Mouse (Mus musculus) midbrain, embryonic 16.5 days (tissue): ENCODE measurements at regions not wholly inside any gene's neighbourhood (a gene's known extent, or its start where the extent isn't known, plus 50 kb on each side); places are given as distances from the start of the nearest gene placed in this dataset.

ENCODE experiments used
- ATAC-seq: fragments of 200-750 bp; cut with Nextera tagmentation; 2 replicates; pipeline ENCODE4 v1.8.0; 2017; ENCODE audit warnings: moderate TSS enrichment
- H3K27ac ChIP-seq: fragments of 300-500 bp; sonication (generic); 2 replicates; pipeline ENCODE4 v1.5.1; 2014; ENCODE audit warnings: mild to moderate bottlenecking, low read length, mixed read lengths
- H3K27me3 ChIP-seq: fragments of 300-500 bp; sonication (generic); 2 replicates; pipeline ENCODE4 v1.6.1; 2014; ENCODE audit warnings: low read depth, low read length, mixed read lengths; ENCODE audit not compliant: control insufficient read depth, insufficient read depth
- H3K36me3 ChIP-seq: fragments of 300-500 bp; sonication (generic); 2 replicates; pipeline ENCODE4 v1.6.1; 2014; ENCODE audit warnings: mild to moderate bottlenecking, low read length, moderate library complexity, mixed read lengths; ENCODE audit not compliant: control insufficient read depth, insufficient read depth
- H3K4me1 ChIP-seq: fragments of 300-500 bp; sonication (generic); 2 replicates; pipeline ENCODE4 v1.6.1; 2014; ENCODE audit warnings: mild to moderate bottlenecking, low read length, mixed read lengths; ENCODE audit not compliant: control insufficient read depth, insufficient read depth
- H3K4me2 ChIP-seq: fragments of 300-500 bp; sonication (generic); 2 replicates; pipeline ENCODE4 v1.6.1; 2014; ENCODE audit warnings: mild to moderate bottlenecking, low read length, mixed read lengths
- H3K4me3 ChIP-seq: fragments of 300-500 bp; sonication (generic); 2 replicates; pipeline ENCODE4 v1.5.1; 2014; ENCODE audit warnings: low read depth, mild to moderate bottlenecking, low read length, moderate library complexity, mixed read lengths
- H3K9ac ChIP-seq: fragments of 300-500 bp; sonication (generic); 2 replicates; pipeline ENCODE4 v1.6.1; 2014; ENCODE audit warnings: low read depth, low read length, mixed read lengths
- H3K9me3 ChIP-seq: fragments of 300-500 bp; sonication (generic); replicated peaks from 2 replicates; pipeline ENCODE4 v1.6.1; 2014; ENCODE audit warnings: mild to moderate bottlenecking, low read length, mixed read lengths; ENCODE audit not compliant: control insufficient read depth, poor library complexity, severe bottlenecking
- WGBS: fragments of 180-500 bp; shearing (Covaris S2); extraction: QIAGEN DNeasy Blood & Tissue Kit; methylation state at CpG from one replicate; pipeline ENCODE4 v1.1.7; 2014; 5-methylcytosine and 5-hydroxymethylcytosine counted together

DNA sequence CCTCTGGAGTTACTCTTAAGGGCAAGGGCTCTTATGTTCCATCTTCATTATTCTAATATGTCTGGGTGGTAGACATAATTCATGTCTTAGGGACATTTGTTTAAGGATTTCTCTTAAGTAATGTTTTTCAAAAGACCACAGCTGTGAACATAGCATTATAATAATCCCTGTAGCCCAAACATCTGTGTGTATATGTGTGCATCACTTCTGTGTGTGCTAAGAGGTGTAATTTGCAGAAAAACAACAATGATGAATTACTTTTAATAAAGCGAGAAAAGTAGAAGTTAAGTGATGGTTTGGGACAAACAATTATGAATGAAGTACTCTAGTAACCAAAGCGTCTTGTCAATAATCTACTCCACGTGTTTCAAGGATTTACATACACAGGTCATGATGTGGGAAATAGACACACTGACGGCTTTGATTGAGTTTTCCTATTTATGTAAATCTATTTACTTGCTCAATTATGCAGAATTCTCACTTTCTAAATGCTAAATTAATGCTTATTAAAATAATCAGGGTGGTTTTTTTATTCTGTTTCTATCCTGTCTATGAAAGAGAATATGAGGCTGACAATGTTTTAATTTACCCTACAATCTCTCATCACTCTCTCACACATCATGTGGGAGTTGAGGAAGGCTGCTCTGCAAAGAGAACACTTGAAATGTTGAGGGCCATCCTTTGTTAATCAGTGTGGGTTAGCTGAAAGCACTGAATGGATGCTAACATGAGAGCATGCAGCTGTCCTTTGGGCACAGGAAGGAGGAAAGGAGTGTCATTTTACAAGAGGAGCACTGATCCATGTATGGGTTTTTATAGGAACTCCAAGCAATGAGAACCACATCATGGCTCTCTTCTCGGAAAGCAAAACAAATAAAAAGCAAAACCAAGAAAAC lies 477.8 kb upstream of the Slc8a1 start:
- no peak for ATAC-seq
- Histone ChIP-seq H3K4me2 (no peak overlapping the region), H3K27ac (no peak overlapping the region), H3K36me3 (no peaks in the 10 kb centered on the region), H3K27me3 (no peaks in the 10 kb centered on the region), H3K4me1 (no peaks in the 10 kb centered on the region), H3K9ac (no peak overlapping the region), H3K9me3 (no peaks in the 10 kb centered on the region), H3K4me3 (no peak overlapping the region)
- 73% methylated on average over 5 of the region's 5 CpGs for WGBS

DNA sequence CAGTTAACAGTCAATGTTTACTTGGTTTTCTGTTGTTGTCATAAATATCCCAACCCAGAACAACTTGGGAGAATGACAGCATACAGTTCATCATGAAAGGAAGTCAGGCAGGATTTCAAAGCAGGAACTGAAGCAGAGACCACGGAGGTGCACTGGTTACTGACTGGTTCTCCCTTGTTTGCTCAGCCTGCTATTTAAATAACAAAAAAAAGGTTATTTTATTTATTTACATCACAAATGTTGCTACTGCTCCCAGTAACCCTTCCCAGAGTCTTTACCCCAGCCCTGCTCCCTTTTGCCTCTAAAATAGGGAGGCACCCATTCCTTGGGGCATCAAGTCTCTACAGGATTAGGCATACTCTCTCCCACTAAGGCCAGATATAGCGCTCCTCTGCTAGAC lies 461.8 kb upstream of the Slc8a1 start:
- no peak overlapping the region for H3K4me3 ChIP-seq

DNA sequence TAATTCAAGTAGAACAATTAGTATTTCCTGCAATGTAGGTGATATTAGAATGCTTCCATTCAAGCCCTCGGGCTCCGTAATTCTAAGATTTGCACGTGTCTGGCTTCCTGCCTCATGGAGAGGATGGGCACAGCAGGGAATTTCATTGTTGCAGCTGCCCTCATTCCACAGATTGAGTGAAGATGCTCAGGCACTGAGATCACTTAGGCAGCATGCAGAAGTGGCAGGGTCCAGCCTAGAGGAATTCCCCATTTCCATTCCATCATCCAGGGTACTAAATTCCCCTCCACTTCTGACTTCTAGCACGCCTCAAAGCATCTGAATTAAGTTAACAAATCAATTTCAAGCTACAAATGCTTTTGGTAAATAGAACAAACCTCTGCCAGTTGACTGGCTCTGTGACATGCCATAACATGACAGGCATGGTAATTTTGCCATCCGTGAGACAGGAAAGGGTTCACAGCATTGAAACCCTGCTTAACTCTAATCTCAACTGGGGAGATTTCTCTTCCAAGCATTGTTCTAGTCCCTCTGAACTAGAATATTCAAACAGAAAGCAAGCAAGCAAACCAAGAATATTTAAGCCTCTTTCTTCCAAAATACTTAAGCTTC lies 461.0 kb upstream of the Slc8a1 start:
- Histone ChIP-seq H3K4me1 (peaks cover 4% of the 10 kb centered on the region; the same call in 1 of the 2 replicates), H3K4me3 (no peak overlapping the region), H3K27ac (no peak overlapping the region), H3K9ac (no peak overlapping the region), H3K36me3 (no peaks in the 10 kb centered on the region), H3K9me3 (no peaks in the 10 kb centered on the region), H3K4me2 (no peak overlapping the region), H3K27me3 (no peaks in the 10 kb centered on the region; the same call in none of the 2 replicates)
- ATAC-seq = peak; percentile 85
- 12% methylated on average over 5 of the region's 5 CpGs for WGBS

More for the DNA sequence above, 461.8 kb upstream of the Slc8a1 start:
- no peaks in the 10 kb centered on the region for H3K9me3 ChIP-seq
- H3K27ac ChIP-seq = no peak overlapping the region
- no peak overlapping the region for H3K4me2 ChIP-seq
- H3K27me3 ChIP-seq = no peaks in the 10 kb centered on the region; the same call in 1 of the 2 replicates
- no peak overlapping the region for H3K9ac ChIP-seq
- peaks cover 4% of the 10 kb centered on the region; the same call in 1 of the 2 replicates for H3K4me1 ChIP-seq
- no peak for ATAC-seq
- 55% methylated on average over 2 of the region's 2 CpGs for WGBS
- no peaks in the 10 kb centered on the region for H3K36me3 ChIP-seq

DNA sequence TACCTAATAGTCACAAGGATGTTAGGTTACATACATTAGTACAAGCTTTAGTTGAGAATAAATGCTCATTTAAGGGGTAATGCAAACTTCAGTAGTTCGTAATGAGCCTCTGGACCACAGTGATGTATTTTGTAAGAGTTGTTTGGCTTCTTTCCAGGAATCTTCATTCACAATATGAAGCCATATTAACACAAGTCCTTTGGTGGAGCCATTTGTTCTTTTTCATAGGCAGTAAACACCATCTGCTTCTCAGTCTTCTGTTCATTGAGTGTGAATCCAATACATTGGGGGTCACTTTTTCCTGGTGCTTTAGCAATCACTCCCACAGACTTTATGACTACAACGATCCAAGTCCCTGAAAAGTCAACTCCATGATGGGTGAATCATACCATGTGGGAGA lies 446.1 kb upstream of the Slc8a1 start:
- Histone ChIP-seq H3K36me3 (no peaks in the 10 kb centered on the region), H3K9ac (no peak overlapping the region), H3K4me1 (no peaks in the 10 kb centered on the region), H3K4me3 (no peak overlapping the region), H3K27ac (no peak overlapping the region), H3K4me2 (no peak overlapping the region), H3K9me3 (no peaks in the 10 kb centered on the region), H3K27me3 (no peaks in the 10 kb centered on the region)
- ATAC-seq = no peak
- 84% methylated on average over 2 of the region's 2 CpGs for WGBS

DNA sequence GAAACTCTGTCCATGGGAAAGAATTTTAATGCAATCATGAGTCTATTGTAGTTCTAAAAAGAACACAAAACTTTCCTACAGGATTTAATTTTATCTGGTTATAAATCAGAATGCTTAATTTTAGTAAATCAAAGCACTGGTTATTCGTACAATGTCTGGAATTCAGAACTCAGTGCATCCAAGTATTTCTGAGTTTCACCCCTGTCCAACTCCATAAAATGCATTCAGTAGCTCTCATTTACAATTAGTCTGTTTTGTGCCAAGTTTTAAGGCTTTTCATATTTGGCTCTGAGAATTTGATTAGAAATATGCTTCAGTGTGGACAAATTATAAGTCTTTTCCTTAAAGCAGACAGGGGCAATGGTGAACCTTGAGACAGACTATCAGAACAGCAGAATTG lies 433.0 kb upstream of the Slc8a1 start:
- Histone ChIP-seq H3K9me3 (no peaks in the 10 kb centered on the region), H3K4me2 (no peak overlapping the region), H3K27ac (no peak overlapping the region), H3K9ac (no peak overlapping the region), H3K36me3 (no peaks in the 10 kb centered on the region), H3K4me3 (no peak overlapping the region), H3K4me1 (no peaks in the 10 kb centered on the region), H3K27me3 (no peaks in the 10 kb centered on the region)
- 90% methylated on average over 1 of the region's 1 CpGs for WGBS
- no peak for ATAC-seq

DNA sequence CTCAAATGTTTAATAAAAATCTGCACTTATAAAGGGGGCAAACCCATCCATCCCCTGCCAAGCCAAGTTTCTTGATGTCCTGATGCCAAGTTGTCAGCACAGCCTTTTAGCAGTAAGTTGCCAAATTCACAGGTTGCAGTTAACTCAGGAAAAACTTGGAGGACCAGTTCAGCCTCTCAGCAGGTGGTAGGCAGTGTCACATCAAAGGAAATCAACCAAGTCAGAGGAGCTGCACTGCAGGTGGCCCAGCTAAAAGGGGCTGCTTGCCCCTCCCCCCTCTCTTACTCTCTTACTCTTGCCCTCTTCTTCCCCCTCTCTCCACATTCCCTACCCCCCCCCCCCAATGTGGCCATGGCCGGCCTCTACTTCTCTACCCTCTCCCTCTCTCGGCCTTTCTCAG lies 415.3 kb upstream of the Slc8a1 start:
- ATAC-seq = no peak
- WGBS = 63% methylated on average over 1 of the region's 2 CpGs
- no peaks in the 10 kb centered on the region for H3K9me3 ChIP-seq

DNA sequence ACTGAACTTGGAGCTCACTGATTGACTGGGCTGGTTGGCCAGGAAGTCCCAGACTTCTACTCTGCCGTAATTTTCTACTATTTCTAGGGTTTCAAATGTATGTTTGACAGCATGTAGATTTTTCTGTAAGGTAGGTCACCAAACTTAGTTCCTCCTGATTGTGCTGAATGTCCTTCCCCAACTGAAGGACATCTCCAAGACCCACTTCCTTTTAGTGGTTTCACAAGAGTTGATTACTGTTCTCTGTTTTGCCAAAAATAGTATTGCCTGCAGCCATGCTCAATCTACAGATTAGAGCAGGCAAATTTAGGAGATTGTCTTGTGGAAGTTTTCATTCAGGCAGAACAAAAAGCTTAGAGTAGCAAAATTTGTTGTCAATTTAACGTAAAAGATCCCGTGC lies 396.7 kb upstream of the Slc8a1 start:
- H3K27ac ChIP-seq = no peak overlapping the region
- H3K9ac ChIP-seq = no peak overlapping the region
- H3K4me1 ChIP-seq = no peaks in the 10 kb centered on the region
- no peaks in the 10 kb centered on the region for H3K27me3 ChIP-seq
- no peaks in the 10 kb centered on the region for H3K36me3 ChIP-seq
- no peak for ATAC-seq
- H3K4me3 ChIP-seq = no peak overlapping the region
- WGBS = 94% methylated on average over 3 of the region's 3 CpGs
- H3K4me2 ChIP-seq = no peak overlapping the region
- H3K9me3 ChIP-seq = no peaks in the 10 kb centered on the region

More for the DNA sequence above, 415.3 kb upstream of the Slc8a1 start:
- Histone ChIP-seq H3K27me3 (no peaks in the 10 kb centered on the region), H3K36me3 (no peaks in the 10 kb centered on the region), H3K4me3 (no peak overlapping the region), H3K27ac (no peak overlapping the region), H3K4me1 (no peaks in the 10 kb centered on the region), H3K9ac (no peak overlapping the region), H3K4me2 (no peak overlapping the region)

DNA sequence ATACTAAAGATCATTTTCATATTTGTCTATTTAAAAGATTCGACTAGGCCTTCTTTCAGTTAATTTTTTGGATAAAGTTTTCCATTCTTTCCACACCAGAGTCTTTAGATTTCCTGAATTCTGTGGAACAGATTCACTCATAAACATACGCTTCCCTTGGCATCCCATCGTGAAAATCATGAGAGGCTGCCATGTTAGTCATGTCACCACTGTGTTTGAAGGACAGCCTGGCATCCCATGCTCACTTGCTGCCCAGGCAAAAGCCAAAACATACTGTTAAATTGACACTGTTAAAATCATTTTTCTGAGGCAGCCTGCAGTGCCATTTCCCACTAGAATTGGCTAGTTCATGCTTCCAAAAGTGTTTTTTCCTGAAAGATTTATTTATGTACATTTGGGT lies 394.8 kb upstream of the Slc8a1 start:
- Histone ChIP-seq H3K9me3 (no peaks in the 10 kb centered on the region), H3K4me3 (no peak overlapping the region), H3K27me3 (no peaks in the 10 kb centered on the region), H3K27ac (no peak overlapping the region), H3K36me3 (no peaks in the 10 kb centered on the region), H3K9ac (no peak overlapping the region), H3K4me2 (no peak overlapping the region), H3K4me1 (no peaks in the 10 kb centered on the region)
- WGBS = 77% methylated on average over 3 of the region's 3 CpGs
- no peak for ATAC-seq

DNA sequence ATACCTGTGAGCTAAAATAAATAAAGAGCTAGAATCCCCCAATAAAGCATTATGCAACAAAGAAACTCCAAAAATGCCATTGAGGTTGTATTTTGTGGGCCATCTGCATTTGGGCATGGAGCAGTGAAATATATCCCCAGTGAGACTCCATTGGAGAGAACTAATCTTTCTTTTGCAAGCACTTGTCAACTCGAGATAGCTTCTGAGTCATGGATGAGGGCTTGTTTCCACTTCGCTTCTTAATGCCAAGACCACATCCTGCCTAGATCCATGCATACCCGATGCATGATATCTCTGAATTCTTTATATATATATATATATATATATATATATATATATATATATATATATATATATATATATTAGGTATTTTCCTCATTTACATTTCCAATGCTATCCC lies 349.0 kb upstream of the Slc8a1 start:
- Histone ChIP-seq H3K36me3 (no peaks in the 10 kb centered on the region), H3K9ac (no peak overlapping the region), H3K27me3 (no peaks in the 10 kb centered on the region), H3K4me1 (no peaks in the 10 kb centered on the region), H3K9me3 (no peaks in the 10 kb centered on the region), H3K4me3 (no peak overlapping the region), H3K27ac (no peak overlapping the region), H3K4me2 (no peak overlapping the region)
- WGBS = 83% methylated on average over 3 of the region's 3 CpGs
- no peak for ATAC-seq
